Mouse (Mus musculus): ENCODE measurements at regions not wholly inside any gene's neighbourhood (a gene's known extent, or its start where the extent isn't known, plus 50 kb on each side); places are given as distances from the start of the nearest gene placed in this dataset.

- H3K36me3 ChIP-seq (ENCODE audit: insufficient read depth) = no peaks in the 10 kb centered on the region
- H3K4me1 ChIP-seq (ENCODE audit: insufficient read depth) = no peaks in the 10 kb centered on the region
- no peak overlapping the region for H3K4me2 ChIP-seq (ENCODE audit: low read depth)
- 86% methylated on average over 2 of the region's 2 CpGs for WGBS
- no peak for TF ChIP-seq CTCF (IDR thresholded peaks at IDR 0.05; ENCODE audit: low read depth)
- H3K27ac ChIP-seq (ENCODE audit: low read depth, low read length) = no peak overlapping the region
- ATAC-seq = no peak
- no peaks in the 10 kb centered on the region for H3K9me3 ChIP-seq (ENCODE audit: low read length)
- no peak for DNase-seq
- H3K27me3 ChIP-seq (ENCODE audit: insufficient read depth, low read length) = no peaks in the 10 kb centered on the region
- H3K4me3 ChIP-seq (ENCODE audit: low read depth, low read length) = no peak overlapping the region
- H3K9ac ChIP-seq = no peak overlapping the region
These were observed 345.9 kb upstream of the Gm21798 start for GRCm38 (mm10) chr15:64471597-64471996.

DNA sequence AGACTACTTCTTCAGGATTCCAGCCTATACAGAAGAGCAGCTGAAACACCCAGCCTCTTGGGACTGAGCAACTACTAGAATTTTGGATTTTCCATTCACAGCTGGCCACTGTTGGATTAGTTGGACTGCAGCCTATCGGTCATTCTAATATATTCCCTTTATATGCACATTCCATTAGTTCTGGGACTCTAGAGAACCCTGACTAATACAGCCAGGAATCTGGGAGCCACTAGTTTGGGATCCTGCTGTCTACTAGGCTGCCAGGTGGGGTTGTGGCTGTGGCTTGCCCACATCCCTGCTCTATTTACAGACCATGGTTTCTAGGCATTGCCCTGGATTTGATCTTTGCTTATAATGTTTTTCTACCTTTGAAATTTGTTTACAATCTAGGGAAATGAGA, 343.3 kb upstream of the Gm21798 start:
- WGBS = 94% methylated on average over 1 of the region's 1 CpGs
- no peaks in the 10 kb centered on the region for H3K9me3 ChIP-seq (ENCODE audit: low read length)
- no peaks in the 10 kb centered on the region for H3K4me1 ChIP-seq (ENCODE audit: insufficient read depth)
- H3K4me3 ChIP-seq (ENCODE audit: low read depth, low read length) = no peak overlapping the region
- no peaks in the 10 kb centered on the region for H3K36me3 ChIP-seq (ENCODE audit: insufficient read depth)
- no peak overlapping the region for H3K27ac ChIP-seq (ENCODE audit: low read depth, low read length)
- no peak overlapping the region for H3K9ac ChIP-seq
- TF ChIP-seq CTCF (IDR thresholded peaks at IDR 0.05; ENCODE audit: low read depth) = no peak
- ATAC-seq (no peak), DNase-seq (no peak)
- H3K27me3 ChIP-seq (ENCODE audit: insufficient read depth, low read length) = no peaks in the 10 kb centered on the region
- H3K4me2 ChIP-seq (ENCODE audit: low read depth) = no peak overlapping the region

DNA sequence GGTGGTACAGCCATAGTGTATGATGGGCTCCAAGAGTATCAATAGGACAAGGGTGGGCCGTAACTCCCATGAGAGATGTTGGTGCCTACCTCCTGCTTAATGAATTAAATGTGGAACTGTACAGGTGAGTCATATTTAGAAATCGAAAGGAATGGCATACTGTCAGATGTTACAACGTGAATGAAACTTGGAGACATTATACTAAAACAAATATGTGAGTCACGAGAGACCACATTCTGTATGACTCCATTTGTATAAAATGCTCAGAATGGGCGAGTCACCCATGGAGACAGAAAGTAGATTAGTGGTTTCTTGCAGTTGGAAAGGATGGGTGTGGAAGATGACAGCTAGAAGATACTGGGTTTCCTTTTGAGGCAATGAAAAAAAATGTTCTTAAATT, 340.4 kb upstream of the Gm21798 start:
- Histone ChIP-seq H3K27ac (ENCODE audit: low read depth, low read length) (no peak overlapping the region), H3K36me3 (ENCODE audit: insufficient read depth) (no peaks in the 10 kb centered on the region), H3K9me3 (ENCODE audit: low read length) (no peaks in the 10 kb centered on the region), H3K4me1 (ENCODE audit: insufficient read depth) (no peaks in the 10 kb centered on the region), H3K4me2 (ENCODE audit: low read depth) (no peak overlapping the region), H3K4me3 (ENCODE audit: low read depth, low read length) (no peak overlapping the region), H3K27me3 (ENCODE audit: insufficient read depth, low read length) (no peaks in the 10 kb centered on the region), H3K9ac (no peak overlapping the region)
- no peak for ATAC-seq
- DNase-seq = no peak
- 88% methylated on average over 5 of the region's 5 CpGs for WGBS
- no peak for TF ChIP-seq CTCF (IDR thresholded peaks at IDR 0.05; ENCODE audit: low read depth)

GRCm38 (mm10) chr15:64480625-64481024, 336.9 kb upstream of the Gm21798 start:
- Histone ChIP-seq H3K27ac (ENCODE audit: low read depth, low read length) (no peak overlapping the region), H3K36me3 (ENCODE audit: insufficient read depth) (no peaks in the 10 kb centered on the region), H3K4me1 (ENCODE audit: insufficient read depth) (no peaks in the 10 kb centered on the region), H3K9me3 (ENCODE audit: low read length) (no peaks in the 10 kb centered on the region), H3K27me3 (ENCODE audit: insufficient read depth, low read length) (no peaks in the 10 kb centered on the region), H3K9ac (no peak overlapping the region), H3K4me3 (ENCODE audit: low read depth, low read length) (no peak overlapping the region), H3K4me2 (ENCODE audit: low read depth) (no peak overlapping the region)
- TF ChIP-seq CTCF (IDR thresholded peaks at IDR 0.05; ENCODE audit: low read depth) = no peak
- ATAC-seq = no peak
- DNase-seq = no peak
- 28% methylated on average over 6 of the region's 6 CpGs for WGBS

GRCm38 (mm10) chr15:64481226-64481625, 336.3 kb upstream of the Gm21798 start:
- no peak overlapping the region for H3K4me2 ChIP-seq (ENCODE audit: low read depth)
- no peak for TF ChIP-seq CTCF (IDR thresholded peaks at IDR 0.05; ENCODE audit: low read depth)
- ATAC-seq (no peak), DNase-seq (no peak)
- no peak overlapping the region for H3K4me3 ChIP-seq (ENCODE audit: low read depth, low read length)
- no peaks in the 10 kb centered on the region for H3K9me3 ChIP-seq (ENCODE audit: low read length)
- H3K4me1 ChIP-seq (ENCODE audit: insufficient read depth) = no peaks in the 10 kb centered on the region
- no peak overlapping the region for H3K9ac ChIP-seq
- H3K36me3 ChIP-seq (ENCODE audit: insufficient read depth) = no peaks in the 10 kb centered on the region
- no peak overlapping the region for H3K27ac ChIP-seq (ENCODE audit: low read depth, low read length)
- no peaks in the 10 kb centered on the region for H3K27me3 ChIP-seq (ENCODE audit: insufficient read depth, low read length)

- Histone ChIP-seq H3K4me1 (ENCODE audit: insufficient read depth) (no peaks in the 10 kb centered on the region), H3K27me3 (ENCODE audit: insufficient read depth, low read length) (no peaks in the 10 kb centered on the region), H3K9ac (no peak overlapping the region), H3K4me3 (ENCODE audit: low read depth, low read length) (no peak overlapping the region), H3K36me3 (ENCODE audit: insufficient read depth) (no peaks in the 10 kb centered on the region), H3K4me2 (ENCODE audit: low read depth) (no peak overlapping the region), H3K27ac (ENCODE audit: low read depth, low read length) (no peak overlapping the region), H3K9me3 (ENCODE audit: low read length) (no peaks in the 10 kb centered on the region)
- DNase-seq = no peak
- ATAC-seq = no peak
- no peak for TF ChIP-seq CTCF (IDR thresholded peaks at IDR 0.05; ENCODE audit: low read depth)
- 80% methylated on average over 5 of the region's 5 CpGs for WGBS
These were observed 334.5 kb upstream of the Gm21798 start for GRCm38 (mm10) chr15:64482960-64483359.

- Histone ChIP-seq H3K4me1 (ENCODE audit: insufficient read depth) (no peaks in the 10 kb centered on the region), H3K36me3 (ENCODE audit: insufficient read depth) (no peaks in the 10 kb centered on the region), H3K4me2 (ENCODE audit: low read depth) (no peak overlapping the region), H3K9me3 (ENCODE audit: low read length) (no peaks in the 10 kb centered on the region), H3K27ac (ENCODE audit: low read depth, low read length) (no peak overlapping the region), H3K9ac (no peak overlapping the region), H3K4me3 (ENCODE audit: low read depth, low read length) (no peak overlapping the region), H3K27me3 (ENCODE audit: insufficient read depth, low read length) (no peaks in the 10 kb centered on the region)
- TF ChIP-seq CTCF (IDR thresholded peaks at IDR 0.05; ENCODE audit: low read depth) = no peak
- ATAC-seq (no peak), DNase-seq (no peak)
- WGBS = 13% methylated on average over 2 of the region's 3 CpGs
These were observed 329.7 kb upstream of the Gm21798 start for GRCm38 (mm10) chr15:64487801-64488200.

GRCm38 (mm10) chr15:64500783-64501182, 316.7 kb upstream of the Gm21798 start:
- no peak for ATAC-seq
- Histone ChIP-seq H3K4me3 (ENCODE audit: low read depth, low read length) (no peak overlapping the region), H3K9me3 (ENCODE audit: low read length) (no peaks in the 10 kb centered on the region)

More at GRCm38 (mm10) chr15:64500783-64501182, 316.7 kb upstream of the Gm21798 start:
- no peak overlapping the region for H3K9ac ChIP-seq
- DNase-seq = no peak
- H3K27me3 ChIP-seq (ENCODE audit: insufficient read depth, low read length) = no peaks in the 10 kb centered on the region
- TF ChIP-seq CTCF (IDR thresholded peaks at IDR 0.05; ENCODE audit: low read depth) = no peak
- H3K4me2 ChIP-seq (ENCODE audit: low read depth) = no peak overlapping the region
- H3K27ac ChIP-seq (ENCODE audit: low read depth, low read length) = no peak overlapping the region
- H3K4me1 ChIP-seq (ENCODE audit: insufficient read depth) = no peaks in the 10 kb centered on the region
- no peaks in the 10 kb centered on the region for H3K36me3 ChIP-seq (ENCODE audit: insufficient read depth)
